Mouse (Mus musculus) small intestine, adult 2 months (tissue): ENCODE measurements around the gene Rrp15.

Experiments
- CTCF ChIP-seq: fragments of 200-500 bp; IDR thresholded peaks from 2 replicates; pipeline ENCODE4 v1.5.1; 2012; ENCODE audit warnings: low read depth, mild to moderate bottlenecking, control low read depth, inconsistent platforms, low read length, moderate library complexity, mixed read lengths; ENCODE audit not compliant: insufficient replicate concordance, insufficient read length; ENCODE audit errors: extremely low read depth
- POLR2A ChIP-seq: fragments of 200-500 bp; IDR thresholded peaks from 2 replicates; pipeline ENCODE4 v1.6.1; 2012; ENCODE audit warnings: low read depth, mild to moderate bottlenecking, control low read depth, inconsistent platforms, low read length, moderate library complexity

- TF ChIP-seq CTCF (no peak), POLR2A (no peak)
Observed at GRCm38 (mm10) chr1:186797991-186798390, 48.8 kb upstream of the Rrp15 start.
